Mouse (Mus musculus): Measurements from ENCODE around the gene Camp. TPM values are rescaled to one million over a fixed set of nuclear protein-coding genes. Genes with fewer than 3 reads are reported as not detected.

Gene Camp
- not detected for total RNA-seq (2021)

DNA sequence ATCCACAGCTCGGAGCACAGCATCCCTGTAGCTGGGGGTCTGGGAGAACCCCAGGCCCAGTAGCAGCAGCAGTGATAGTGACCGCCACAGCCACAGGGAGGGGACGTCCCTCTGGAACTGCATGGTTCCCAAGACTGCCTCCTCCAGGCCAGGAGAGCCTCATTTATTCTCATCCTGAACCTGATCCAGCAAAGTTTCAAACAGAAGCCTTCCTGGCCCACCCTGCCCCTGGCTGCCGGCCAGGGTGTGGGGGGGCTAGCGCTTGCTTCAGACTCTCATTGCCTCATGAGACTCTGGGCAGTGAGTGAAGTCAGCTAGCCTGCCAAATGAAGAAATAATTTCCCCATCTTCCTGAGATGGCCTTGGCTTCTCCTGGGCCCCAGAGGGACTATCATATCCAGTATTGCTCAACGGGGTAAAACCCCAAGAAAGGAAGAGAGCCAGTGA, at the start of gene Camp:
Gene Camp, minus strand, starts transcription at position 306 of the 447 bp plus-strand sequence.
- intact Hi-C loops (cut with DNase I): no loop called here
- peak; percentile 48 for DNase-seq

DNA sequence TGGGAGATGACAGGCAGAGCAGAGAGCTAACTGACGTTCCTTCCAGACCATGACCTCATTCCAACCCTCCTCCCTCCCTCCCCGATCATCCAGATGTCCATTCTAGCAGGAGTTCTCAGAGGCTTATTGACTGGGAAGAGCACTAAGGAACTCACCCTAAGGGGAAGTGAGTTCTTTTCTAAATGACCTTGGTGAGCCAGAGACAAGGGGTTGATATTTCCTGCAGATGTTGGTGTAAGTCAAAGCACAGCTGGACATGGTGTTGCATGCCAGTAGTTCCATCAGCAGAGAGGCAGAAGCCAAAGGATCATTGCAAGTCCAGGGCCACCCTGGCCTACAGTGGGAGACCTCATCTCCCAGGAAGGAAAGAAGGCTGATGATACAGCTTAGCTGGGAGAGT, 48.6 kb upstream of the Camp start:
- intact Hi-C loops (cut with DNase I): loop anchor here (10.0 kb wide), 1 partner anchor 87 kb away; no protein-coding TSS in a partner anchor
- no peak for DNase-seq

DNA sequence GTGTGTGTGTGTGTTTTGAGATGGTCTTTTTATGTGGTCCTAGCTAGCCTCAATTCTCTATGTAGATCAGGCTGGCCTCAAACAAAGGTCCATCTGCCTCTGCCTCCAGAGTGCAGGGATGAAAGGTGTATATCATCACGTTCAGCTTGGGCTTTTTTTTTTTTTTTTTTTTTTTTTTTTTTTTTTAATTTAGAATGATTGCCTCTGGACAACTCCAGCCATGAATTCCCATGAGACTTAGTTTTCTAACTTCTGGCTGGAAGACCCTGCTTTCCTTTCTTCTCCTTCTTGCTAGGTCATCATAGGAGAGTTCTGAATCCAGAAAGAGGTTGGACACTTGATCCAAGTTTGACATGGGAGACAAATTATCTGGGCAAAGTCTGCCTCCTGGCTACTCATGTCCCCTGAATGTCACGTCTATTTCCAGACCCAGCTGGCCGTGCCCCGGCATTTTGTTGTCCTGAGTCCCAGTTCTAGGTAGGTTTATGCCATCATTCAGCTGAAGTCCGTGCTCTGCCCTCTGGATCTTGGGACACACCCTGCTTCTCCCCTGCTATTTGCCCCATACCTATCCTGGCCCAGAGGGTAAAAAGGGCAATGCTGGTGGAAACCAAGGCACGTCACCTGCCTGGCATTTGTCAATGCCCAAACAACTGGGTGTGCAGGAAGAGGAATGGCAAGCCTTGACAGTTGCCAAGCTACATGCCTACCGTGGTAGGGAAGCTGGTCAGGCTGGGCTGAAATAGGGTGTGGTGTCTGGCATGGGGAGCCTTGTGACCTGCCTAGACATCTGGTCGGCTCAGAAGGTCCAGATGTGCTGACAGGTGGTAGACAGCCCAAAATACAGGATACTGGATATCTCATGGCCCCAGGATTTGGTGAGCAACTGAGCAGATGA, 47.1 kb upstream of the Camp start:
- intact Hi-C loops (cut with DNase I): loop anchor here (10.0 kb wide), 1 partner anchor 88 kb away; no protein-coding TSS in a partner anchor
- DNase-seq: no peak

DNA sequence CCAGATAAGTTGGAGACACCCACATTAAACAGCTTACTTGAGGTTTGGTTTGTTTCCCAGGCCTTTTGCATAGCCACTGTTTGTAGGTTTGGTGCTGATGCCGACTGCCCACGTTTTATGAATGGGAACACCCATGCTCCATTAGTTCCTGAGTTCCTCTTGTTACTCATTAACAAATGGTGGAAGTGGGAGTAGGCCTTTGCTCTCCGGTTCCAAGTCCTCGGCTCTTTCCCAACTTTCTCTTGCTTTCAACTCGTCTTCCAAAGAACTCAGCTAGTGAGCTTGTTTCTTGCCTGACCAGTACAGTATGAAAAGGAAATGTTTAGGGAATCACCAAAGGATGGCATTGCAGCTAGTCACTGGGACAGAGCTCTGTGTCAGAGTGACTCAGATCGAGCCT, 46.2 kb upstream of the Camp start:
- no peak for DNase-seq
- intact Hi-C loops (cut with DNase I): loop anchor here (10.0 kb wide), 1 partner anchor 89 kb away; no protein-coding TSS in a partner anchor

DNA sequence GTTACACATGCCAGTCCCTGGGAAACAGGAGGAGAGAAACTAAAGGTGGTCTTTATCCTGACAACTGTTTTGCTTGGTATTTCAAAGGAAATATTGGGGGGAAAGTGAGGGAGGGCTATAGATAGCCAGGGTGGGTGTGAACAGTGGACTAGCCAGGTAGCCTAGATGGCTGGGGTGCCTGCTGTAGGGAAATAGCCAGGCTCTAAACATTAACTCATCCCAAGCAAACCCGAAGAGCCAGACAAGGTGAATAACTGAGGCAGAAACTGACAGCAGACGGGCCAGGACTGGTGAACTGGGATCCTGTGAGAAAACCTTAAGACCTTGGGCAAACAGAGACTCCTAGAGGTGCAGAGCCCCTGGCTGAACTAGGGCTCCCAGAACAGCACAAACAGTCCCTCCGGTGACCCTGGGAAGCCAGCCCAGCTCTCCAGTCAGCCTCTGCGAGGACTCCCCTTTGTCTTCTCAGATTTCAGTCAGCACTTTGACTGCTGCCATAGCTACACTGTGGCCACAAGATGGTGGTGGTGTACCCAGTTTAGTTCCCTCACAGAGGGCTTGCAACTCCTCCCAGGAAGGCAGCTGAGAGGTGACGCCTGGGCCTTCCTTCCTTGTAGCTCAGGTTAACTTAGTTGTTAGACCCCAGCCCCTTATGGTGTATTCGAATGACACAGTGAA, 45.1 kb upstream of the Camp start:
- peak; percentile 73 for DNase-seq
- intact Hi-C loops (cut with DNase I): loop anchor here (5.0 to 10.0 kb wide), 3 partner anchors 38 to 178 kb away; partner anchors contain the start of gene Map4

DNA sequence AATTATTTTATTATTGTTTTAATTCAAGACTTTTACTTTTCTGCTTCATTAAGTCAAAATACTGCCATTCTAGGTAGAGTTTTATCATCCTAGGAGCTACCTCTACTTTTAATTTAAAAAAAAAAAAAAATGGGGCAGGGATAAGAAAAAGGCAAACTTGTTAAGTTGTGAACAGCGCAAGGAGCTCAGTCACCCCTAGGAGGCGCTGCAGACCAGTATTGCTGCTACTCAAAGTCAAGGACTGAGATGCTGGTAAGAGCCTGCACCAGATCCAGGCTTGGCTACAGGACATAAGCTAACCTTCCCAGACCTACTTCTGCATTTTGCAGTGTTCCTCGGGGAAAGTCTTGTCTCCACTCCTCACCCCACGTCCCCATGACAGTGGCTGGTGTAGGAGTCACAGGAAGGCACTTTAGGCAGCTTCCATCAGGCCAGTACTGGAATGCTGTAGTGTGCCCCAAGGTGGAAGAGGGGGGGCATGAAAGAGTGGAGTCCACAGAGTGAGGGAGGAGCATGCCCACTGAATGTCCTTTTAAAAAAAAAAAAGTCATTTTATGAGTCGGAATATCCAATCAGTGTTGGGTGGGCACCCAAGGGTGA, 43.3 kb upstream of the Camp start:
- peak; percentile 84 for DNase-seq
- intact Hi-C loops (cut with DNase I): loop anchor here (5.0 to 10.0 kb wide), 3 partner anchors 40 to 180 kb away; partner anchors contain the start of gene Map4

DNA sequence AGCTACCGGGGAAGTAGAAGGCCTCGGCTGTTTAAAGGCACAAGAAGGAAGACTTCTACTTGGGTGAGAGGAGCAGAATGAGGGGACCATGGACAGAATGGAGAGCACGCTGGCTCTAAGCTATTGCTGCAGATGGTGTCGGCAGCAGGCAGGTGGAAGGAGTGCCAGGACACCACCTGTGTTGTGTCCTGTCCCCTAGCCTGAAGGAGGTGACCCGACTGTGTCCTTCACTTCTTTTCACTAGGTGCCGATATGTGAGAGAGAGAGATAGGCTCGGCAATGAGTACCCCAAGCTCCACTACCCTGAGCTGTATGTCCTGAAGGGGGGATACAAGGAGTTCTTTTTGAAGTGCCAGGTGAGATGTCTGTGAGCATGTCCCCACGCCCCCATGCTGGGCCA, 42.1 kb upstream of the Camp start:
- intact Hi-C loops (cut with DNase I): loop anchor here (5.0 to 10.0 kb wide), 3 partner anchors 41 to 181 kb away; partner anchors contain the start of gene Map4

DNA sequence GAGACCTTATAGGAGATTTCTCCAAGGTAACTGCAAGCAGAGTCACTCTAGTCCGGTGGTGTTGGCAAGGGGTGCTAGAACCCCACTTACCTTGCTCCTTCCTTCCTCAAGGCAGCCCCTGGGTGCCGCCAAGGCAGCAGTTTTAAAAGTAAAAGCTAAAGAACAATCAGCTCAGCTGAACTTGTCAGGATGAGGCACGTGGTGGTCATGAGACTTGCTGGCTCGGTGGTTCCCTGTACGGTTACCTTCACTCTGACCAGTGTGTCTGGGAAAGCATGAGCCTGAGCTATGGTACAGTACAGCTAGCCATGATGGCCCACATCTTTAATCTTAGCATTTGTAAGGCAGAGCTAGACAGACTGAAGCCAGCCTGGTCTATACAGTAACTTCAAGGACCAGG, 37.9 kb upstream of the Camp start:
- DNase-seq: no peak
- intact Hi-C loops (cut with DNase I): no loop called here

More for the DNA sequence above, 42.1 kb upstream of the Camp start:
- DNase-seq: no peak

DNA sequence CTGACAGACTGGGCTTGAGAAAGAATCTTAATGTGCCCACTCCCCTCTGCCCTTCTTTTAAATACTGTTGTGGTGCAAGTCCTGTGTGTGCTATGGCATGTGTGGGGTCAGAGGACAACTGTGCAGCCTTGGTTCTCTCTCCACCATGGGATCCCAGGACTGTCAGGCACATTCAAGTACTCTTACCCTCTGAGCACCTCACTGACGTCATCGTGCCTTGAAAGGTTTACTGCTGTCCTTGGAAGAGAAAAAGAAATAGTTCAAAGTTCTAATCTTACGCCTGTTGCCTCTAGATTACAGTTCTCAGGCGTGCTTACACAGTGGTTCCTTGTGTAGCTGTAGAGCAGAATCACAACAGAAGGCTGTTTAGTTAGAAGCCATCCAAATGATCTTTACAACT, 36.8 kb upstream of the Camp start:
- intact Hi-C loops (cut with DNase I): no loop called here
- DNase-seq: no peak

DNA sequence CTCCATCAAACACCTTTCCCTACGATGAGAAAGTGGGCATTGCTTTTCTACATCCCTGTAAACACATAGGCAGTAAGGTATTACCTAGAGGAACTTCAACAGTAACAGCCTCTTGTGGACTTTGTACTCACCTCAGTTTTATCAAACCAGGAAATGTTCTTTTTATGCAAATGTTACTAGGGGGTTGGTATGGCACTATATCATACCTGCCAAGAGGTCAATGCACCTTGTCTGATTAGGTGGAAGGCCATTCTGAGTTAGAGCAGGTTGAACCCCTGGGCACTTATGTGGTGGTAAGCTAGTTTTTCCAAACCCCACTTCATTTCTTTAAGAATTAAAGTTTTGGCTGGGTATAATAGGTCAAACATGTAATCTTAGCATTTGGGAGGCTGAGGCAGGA, 29.9 kb upstream of the Camp start:
- DNase-seq: no peak
- intact Hi-C loops (cut with DNase I): no loop called here

DNA sequence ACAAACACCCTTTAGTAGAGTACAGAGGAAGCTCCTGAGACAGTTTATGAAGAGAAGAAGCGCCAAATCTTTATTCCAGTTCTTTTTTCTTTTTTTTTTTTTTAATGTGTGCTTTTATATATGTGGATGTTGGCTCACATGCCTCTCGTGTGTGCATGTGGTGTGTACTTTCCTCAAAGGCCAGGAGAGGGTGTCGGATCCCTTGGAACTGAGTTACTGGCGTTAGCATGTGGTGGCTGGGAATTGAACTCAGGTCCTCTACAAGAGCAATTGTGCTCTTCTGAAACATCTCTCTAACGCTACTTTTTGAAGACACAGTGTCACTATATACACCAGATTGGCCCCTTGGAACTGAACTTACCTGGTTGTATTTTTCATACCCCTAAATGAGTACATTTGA, 28.2 kb upstream of the Camp start:
- intact Hi-C loops (cut with DNase I): no loop called here

DNA sequence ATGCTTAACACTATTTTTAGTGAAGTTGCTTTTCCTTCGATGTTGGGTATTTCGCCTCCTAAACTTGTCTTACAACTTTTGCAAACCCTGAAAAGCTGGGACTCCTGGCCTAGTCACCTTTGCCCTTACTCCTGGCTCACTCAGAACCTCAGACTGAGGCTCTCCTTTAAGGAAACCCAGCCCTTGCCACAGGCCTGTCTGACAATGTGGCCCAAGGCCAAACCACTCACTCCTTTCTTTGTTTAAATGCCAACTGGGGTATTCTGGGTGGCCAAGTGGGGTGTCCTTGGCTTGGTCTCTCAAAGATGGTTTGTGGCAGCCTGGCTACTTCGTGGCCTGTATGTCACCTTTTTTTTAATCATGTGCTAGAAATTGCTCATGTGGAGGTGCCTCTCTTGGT, 27.3 kb upstream of the Camp start:
- intact Hi-C loops (cut with DNase I): no loop called here
- peak; percentile 48 for DNase-seq

More for the DNA sequence above, 28.2 kb upstream of the Camp start:
- DNase-seq: no peak

DNA sequence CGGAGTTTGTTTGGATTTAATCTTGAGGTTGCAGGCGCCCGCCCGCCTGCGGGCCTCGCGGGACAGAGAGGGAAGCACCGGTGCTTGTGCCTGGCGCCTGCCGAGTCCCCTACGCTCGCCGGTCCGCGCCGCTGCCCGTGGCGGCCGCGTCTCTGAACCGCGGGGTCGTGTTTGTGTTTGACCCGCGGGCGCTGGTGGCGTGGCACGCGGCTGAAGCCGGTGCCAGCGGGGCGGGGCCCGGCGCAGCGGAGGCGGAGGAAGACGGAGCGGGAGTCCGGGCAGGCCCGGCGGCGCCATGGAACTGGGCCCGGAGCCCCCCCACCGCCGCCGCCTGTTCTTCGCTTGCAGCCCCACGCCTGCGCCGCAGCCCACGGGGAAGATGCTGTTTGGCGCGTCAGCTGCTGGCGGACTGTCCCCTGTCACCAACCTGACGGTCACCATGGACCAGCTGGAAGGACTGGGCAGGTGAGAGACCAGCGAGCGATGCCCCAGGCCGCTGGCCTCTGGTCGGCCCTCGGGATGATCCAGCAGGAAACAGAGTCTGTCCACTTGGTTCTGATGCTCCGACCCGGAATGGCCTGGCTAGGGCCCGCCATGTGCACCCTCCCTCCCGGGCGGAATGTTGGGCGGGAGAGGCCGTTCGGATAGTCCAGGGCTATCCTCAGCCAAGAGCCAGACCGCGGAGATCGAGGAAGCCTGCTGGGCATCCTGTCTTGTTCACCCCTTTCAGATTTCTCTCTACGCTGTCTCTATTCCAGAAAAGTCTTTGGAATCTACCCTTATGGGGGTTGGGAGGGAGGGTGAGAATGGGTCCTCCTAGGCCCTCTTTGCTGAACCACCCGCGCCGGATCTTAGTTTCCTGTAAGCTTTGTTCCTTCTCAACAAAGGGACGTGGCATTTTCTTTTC, 26.5 kb upstream of the Camp start:
- DNase-seq: peak; percentile 72
- intact Hi-C loops (cut with DNase I): no loop called here

DNA sequence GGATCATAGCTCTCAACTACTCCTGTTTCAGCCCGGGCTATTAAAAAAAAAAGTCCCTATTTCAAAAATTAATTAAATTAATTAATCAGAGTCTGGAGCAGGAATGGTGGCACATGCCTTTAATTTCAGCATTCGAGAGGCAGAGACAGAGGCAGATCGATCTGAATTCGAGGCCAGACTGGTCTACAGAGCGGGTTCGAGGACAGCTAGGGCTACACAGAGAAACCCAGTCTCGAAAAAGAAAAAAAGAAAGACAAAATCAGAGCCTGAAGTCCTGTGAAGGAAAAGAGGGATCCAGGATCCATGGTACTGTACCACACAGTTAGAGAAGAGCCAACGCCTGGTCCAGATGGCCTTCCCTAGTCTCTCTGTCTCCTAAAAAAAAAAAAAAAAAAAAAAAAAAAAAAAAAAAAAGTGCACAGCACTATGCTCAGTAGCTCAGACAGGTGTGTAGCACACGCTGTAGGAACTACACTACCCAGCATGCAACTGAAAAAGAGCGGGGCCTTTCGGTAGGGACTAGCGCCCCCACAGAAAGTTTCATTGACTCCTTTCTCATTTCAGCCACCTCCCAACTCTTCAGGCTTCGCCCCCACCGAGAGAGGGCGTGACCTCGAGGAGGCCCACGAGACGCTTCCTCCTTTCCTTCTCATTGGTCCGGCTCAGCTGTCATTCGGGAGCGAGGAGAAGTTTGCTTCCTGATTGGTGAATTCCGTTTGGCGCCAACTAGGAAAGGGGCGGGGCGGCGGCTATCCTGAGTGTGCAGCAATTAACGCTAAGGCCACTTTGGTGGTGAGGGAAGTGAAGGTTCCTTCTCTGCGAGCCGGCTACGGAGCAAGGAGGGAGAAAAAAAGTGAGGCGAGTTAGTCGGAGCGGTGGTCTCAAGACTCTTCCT, 25.6 kb upstream of the Camp start, which contains the start of gene Cdc25a:
Gene Cdc25a, plus strand, starts transcription at position 783 of the 895 bp plus-strand sequence.
- DNase-seq: peak; percentile 98
- intact Hi-C loops (cut with DNase I): no loop called here

DNA sequence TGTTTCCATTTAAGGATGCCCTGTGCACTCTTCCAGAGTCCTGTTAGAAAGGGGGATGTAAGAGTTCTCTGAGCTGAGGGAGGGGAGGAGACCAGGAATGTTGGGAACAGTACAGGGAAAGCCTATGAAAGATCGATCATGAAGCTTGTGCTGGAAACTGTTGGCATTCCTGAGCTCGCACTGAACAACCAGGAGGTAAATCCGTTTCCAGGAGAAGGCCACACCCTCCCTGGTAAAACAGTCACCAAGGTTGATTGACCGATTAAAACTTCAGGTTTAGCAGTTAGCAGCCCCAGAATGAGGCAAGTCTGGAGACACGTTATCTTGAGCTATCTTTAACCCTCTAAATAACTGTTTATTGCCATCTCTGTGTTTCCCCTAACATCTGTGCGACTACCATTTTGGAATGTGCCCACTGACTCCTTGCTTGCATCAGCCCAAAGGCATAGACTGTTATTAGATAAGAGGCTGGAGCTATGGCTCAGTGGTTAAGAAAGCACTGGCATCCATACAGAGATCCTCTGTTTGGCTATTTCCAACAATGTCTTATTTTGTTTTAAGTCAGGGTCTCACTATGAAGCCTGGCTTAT, 21.7 kb upstream of the Camp start:
- intact Hi-C loops (cut with DNase I): no loop called here
- DNase-seq: no peak

DNA sequence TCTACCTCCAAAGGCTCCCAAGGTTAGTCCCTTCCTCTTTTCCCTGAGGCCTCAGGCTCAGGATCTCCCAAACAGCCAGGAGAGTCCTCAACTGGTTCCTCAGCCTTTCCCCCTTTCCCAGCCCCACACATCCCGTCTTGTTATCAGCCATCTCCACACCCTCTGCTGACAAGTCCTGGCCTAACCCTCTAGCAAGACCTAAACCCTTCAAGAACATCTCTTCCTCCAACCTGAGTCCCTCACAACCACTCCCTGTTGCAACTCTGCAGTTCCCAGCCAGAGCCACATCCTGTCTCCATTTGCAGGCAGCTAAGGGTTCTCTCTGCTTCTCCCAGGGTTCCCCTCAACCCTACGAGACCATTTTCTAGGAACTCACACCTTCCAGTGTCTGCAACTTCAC, 16.8 kb upstream of the Camp start:
- intact Hi-C loops (cut with DNase I): no loop called here
- no peak for DNase-seq

DNA sequence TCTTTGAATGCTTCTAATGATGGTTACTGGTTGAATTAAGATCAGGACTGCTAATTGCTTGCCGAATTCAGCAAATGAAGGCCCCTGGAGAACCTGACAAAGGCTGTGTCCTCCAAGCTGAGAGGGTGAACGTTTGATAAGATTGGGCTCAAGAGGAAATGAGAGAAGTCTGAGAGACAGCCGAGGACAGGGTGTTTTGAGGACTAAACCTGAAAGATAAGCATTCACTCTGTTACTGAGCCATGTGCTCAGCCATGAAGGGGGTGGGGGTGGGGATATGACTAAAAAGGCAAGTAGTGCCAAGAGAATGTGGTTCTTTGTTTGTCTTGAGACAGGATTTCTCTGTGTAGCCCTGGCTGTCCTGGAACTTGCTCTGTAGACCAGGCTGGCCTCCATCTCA, 13.7 kb upstream of the Camp start:
- intact Hi-C loops (cut with DNase I): no loop called here
- DNase-seq: no peak

DNA sequence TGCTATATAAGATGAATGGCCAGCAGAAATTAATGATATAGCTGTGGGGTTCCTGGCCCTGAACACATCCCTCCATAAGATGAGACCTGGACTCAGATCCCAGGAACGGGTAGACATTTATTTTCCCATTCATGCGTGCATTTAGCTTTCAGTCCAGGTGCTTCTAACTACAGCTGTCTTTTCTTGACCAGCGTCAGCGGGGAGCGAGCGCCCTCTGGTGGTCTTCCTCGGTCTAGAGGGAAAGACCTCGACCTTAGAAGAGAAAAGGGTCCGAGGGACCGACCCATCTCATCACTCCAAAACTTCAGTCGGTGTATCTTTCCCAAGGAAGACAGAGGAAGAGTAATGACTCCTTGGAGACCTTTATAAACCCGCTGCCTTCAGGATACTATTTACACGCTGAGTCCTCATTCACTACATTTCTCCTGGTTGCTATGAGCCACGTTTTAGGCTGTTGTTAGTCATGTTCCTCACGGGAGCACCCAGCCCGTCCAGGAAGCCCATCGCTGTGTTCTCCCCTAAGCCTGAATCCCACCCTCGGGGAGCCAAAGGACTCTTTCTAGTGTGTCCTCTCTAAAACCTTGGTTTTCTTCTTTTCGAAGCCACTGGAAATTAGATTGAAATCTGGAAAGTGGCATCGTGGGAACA, 13.1 kb upstream of the Camp start:
- peak; percentile 86 for DNase-seq
- intact Hi-C loops (cut with DNase I): no loop called here

Measured in left cerebral cortex, postnatal 4 days (tissue).